Mouse (Mus musculus): Measurements from ENCODE around the gene Rtn4.
"Not testable (repeated sequence)": the region's sequence is repeated elsewhere in the genome, so short reads cannot be mapped to it uniquely, and the experiment has no call there.

Rtn4 gene

GRCm38 (mm10) chr11:29751648-29752611 lies 59.2 kb downstream of the Rtn4 start:
- in situ Hi-C loops (cut with MboI; ENCODE audit: unreplicated experiment in 2 of 2), result no loop called here

DNA sequence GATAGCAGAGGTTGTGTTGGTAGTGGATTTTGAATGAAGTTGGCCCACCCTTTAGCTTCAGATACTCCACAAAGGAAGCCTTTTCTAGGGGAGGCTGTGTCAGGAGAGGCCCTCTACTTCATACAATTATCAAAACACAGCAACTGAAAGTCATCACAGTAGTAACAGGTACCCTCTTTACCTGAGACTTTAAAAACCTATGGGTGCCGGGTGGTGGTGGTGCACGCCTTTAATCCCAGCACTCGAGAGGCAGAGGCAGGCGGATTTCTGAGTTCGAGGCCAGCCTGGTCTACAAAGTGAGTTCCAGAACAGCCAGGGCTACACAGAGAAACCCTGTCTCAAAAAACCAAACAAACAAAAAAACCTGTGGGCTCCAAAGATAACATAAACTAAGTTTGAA lies 63.3 kb downstream of the Rtn4 start:
- in situ Hi-C loops (cut with MboI; ENCODE audit: unreplicated experiment in 2 of 2), result not testable (repeated sequence)

- in situ Hi-C loops (cut with MboI; ENCODE audit: unreplicated experiment in 2 of 2), result no loop called here
Measured at GRCm38 (mm10) chr11:29758617-29759016, 65.9 kb downstream of the Rtn4 start.

DNA sequence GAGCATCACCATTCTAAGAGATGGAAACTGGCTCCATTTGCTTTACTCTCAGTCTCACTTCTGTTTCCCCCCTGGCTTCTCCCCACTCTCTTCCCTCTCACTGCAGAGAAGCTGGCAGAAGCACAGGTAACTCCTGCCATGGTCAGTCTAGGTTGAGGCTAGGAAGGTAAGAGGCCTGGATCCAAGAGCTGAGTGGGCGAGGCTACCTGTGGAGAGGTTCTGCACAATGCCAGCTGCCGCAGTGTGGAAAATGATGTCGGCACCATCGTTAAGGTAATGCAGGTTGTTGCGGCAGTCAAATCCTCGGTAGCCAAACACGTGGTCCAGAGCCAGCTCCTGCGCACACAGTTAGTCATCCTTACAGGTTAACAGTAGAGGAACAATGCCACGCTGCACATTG lies 68.6 kb downstream of the Rtn4 start:
- in situ Hi-C loops (cut with MboI; ENCODE audit: unreplicated experiment in 2 of 2), result no loop called here

- in situ Hi-C loops (cut with MboI; ENCODE audit: unreplicated experiment in 2 of 2), result no loop called here
Measured at GRCm38 (mm10) chr11:29762768-29763167, 70.0 kb downstream of the Rtn4 start.

GRCm38 (mm10) chr11:29765063-29765462 lies 72.3 kb downstream of the Rtn4 start:
- in situ Hi-C loops (cut with MboI; ENCODE audit: unreplicated experiment in 2 of 2), result no loop called here

- in situ Hi-C loops (cut with MboI; ENCODE audit: unreplicated experiment in 2 of 2), result no loop called here
Measured at GRCm38 (mm10) chr11:29766313-29766982, 73.7 kb downstream of the Rtn4 start.

GRCm38 (mm10) chr11:29768523-29768922 lies 75.8 kb downstream of the Rtn4 start:
- in situ Hi-C loops (cut with MboI; ENCODE audit: unreplicated experiment in 2 of 2), result no loop called here

DNA sequence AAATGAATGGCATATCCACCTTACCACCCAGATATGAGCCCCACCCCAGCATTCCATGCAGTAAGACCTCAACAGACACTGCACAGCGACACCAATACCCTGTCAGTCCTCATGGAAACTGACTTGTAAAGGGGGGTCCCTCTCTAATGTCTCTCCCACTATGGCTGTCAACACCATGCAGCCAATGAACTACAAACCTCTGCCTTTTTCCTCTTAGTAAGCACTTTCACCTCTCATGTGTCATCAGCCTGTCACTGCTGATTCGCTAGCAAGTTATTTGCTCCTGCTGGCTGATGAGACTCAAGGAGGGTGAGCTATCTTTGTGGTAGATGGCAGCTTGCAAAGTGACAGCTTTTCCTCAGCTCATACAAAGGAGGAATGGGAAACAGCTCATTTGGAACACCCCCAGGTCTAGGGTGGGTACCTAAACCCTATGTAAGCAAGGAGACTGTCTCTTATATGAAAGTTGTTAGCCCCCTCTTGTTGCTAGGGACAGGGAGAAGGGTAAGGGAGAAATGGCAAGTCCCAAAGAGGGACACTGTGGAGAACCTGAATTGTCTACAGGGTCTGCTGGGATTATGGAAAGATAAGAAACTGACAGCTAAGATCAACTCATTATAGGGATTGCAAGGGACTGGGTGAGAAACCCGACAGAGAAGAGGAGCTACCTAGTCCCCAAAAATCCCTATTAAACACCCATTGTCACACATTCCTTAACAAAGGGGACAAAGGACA lies 78.1 kb downstream of the Rtn4 start:
- in situ Hi-C loops (cut with MboI; ENCODE audit: unreplicated experiment in 2 of 2), result no loop called here

- in situ Hi-C loops (cut with MboI; ENCODE audit: unreplicated experiment in 2 of 2), result no loop called here
Measured at GRCm38 (mm10) chr11:29772279-29772678, 79.5 kb downstream of the Rtn4 start.

GRCm38 (mm10) chr11:29774296-29774695 lies 81.5 kb downstream of the Rtn4 start:
- in situ Hi-C loops (cut with MboI; ENCODE audit: unreplicated experiment in 2 of 2), result no loop called here

GRCm38 (mm10) chr11:29774760-29775159 lies 82.0 kb downstream of the Rtn4 start:
- in situ Hi-C loops (cut with MboI; ENCODE audit: unreplicated experiment in 2 of 2), result no loop called here

DNA sequence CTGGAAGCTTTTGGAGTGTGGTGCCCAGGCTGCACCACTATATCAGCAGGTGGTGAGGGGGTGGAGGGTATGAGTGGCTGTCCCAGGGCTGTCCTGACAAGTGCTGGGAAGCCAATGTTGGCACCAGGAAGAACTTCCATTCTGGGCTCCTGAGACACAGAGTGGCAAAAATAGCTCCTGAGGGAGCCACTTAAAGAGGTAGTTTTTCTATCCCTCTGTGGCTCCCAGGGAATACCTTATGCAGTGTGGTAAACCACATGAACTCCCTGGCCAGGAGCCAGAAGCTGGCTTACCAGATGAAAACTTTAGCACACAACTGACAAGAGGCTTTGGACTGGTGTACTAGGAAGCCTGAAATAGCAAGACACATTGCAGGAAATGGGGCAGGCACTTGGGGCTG lies 85.2 kb downstream of the Rtn4 start:
- in situ Hi-C loops (cut with MboI; ENCODE audit: unreplicated experiment in 2 of 2), result no loop called here

GRCm38 (mm10) chr11:29778936-29779335 lies 86.2 kb downstream of the Rtn4 start:
- in situ Hi-C loops (cut with MboI; ENCODE audit: unreplicated experiment in 2 of 2), result no loop called here

DNA sequence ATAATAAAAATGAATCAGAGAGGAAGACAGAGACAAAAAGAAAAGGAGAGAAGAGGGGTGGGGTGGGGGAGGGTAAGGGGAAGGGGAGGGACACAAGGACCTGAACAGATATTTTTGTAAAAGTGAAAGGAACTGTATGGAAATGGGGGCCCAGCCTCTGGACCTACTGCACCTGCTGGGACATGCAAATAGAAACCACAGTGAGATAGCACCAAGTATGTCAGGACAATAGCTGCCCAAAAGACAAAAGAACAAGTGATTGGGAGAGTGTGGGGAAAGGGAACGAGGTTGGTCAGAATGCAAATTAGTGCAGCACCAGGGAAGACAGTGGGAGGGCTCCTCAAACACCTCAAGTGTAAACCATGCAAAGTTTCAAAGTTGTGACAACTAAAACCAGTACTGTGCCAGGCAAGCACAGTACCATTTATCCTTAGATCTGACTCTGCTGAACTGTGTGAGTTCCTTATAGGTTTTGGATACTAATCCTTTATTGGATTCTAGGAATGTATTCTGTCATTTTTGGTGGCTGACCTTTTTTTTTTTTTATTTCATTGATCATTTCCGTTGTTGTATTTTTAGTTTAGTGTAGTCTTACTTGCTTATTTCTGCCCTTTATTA lies 86.8 kb downstream of the Rtn4 start:
- in situ Hi-C loops (cut with MboI; ENCODE audit: unreplicated experiment in 2 of 2), result no loop called here

GRCm38 (mm10) chr11:29786583-29787219 lies 94.0 kb downstream of the Rtn4 start:
- in situ Hi-C loops (cut with MboI; ENCODE audit: unreplicated experiment in 2 of 2), result no loop called here

DNA sequence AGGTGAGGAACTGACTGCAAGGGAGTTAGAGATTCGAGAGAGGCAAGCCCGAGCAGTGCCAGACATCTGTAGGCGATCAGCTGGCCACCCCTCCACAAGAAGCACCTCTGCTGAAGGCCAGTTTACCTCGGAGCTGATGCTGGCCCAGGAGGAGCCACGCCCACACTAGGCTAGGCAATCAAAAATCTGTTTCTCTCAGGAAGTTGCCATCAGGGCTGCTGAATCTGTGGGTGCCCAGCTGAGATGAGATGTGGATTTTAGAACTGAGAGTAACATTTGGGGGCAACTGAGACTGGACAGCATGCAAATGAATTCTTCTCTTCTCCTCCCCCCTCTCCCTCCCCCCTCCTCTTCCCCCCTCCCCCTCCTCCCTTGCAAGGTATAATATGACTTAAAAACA lies 94.7 kb downstream of the Rtn4 start:
- in situ Hi-C loops (cut with MboI; ENCODE audit: unreplicated experiment in 2 of 2), result no loop called here

DNA sequence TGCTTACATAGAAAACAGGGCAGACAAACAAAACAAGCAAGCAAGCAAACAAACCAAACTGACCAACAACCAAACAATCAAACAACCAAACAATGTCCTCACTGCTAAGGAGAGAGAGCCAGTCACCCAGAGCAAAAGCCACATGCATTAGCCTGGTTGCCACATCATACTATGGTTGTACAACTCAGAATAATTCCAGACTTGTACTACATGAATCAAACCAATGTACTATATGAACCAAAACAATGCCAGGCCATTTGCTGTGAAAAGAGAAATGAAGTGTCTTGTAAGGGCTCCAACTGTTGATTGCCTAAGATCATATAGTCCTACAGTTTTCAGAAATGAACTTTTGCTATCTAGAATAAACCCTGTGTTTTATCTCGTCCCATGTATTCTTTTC lies 95.8 kb downstream of the Rtn4 start:
- in situ Hi-C loops (cut with MboI; ENCODE audit: unreplicated experiment in 2 of 2), result no loop called here

- in situ Hi-C loops (cut with MboI; ENCODE audit: unreplicated experiment in 2 of 2), result no loop called here
Measured at GRCm38 (mm10) chr11:29788921-29789638, 96.3 kb downstream of the Rtn4 start.

GRCm38 (mm10) chr11:29790796-29791195 lies 98.0 kb downstream of the Rtn4 start:
- in situ Hi-C loops (cut with MboI; ENCODE audit: unreplicated experiment in 2 of 2), result no loop called here

All from v-Abl transformed pro-B cells (cell line).